Mouse (Mus musculus): ENCODE data around the gene Ercc2.

DNA sequence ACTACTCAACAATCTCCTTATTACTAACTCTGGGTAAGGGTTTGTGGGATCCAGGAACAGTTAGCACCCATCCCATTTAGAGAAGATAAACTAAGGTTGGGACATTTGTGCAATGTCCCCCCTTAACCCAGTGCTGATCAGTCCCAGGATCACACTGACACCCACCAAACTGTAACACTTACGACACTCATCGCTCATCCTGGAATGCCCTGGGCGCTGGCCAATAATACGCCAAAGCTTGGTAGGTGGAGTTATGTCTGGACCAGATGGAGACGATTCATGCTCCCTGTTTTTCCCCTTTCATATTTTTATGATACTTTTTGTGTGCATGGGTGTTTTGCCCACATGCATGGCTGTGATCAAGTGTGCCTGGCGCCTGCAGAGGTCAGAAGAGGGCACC, 48.6 kb downstream of the Ercc2 start:
- TF ChIP-seq CTCF (IDR thresholded peaks at IDR 0.05; ENCODE audit: low read depth), result no peak
- TF ChIP-seq EP300 (IDR thresholded peaks at IDR 0.05; ENCODE audit: low read depth), result no peak
